Mouse (Mus musculus) lung, postnatal 0 days (tissue): Measurements from ENCODE around the gene Tmem128.

Experiments
- CTCF ChIP-seq: IDR thresholded peaks from 2 replicates; pipeline ENCODE4 v1.5.1; 2016; ENCODE audit warnings: antibody characterized with exemption, mild to moderate bottlenecking
- EP300 ChIP-seq: IDR thresholded peaks from 2 replicates; pipeline ENCODE4 v1.6.1; 2016; ENCODE audit warnings: antibody characterized with exemption, mild to moderate bottlenecking, control low read depth

- no peak for TF ChIP-seq CTCF
- TF ChIP-seq EP300 = no peak
Measured at GRCm38 (mm10) chr5:38255644-38256043, 4.3 kb upstream of the Tmem128 start.
